Mouse (Mus musculus): Measurements from ENCODE around the gene Plpp1.

The Plpp1 gene

DNA sequence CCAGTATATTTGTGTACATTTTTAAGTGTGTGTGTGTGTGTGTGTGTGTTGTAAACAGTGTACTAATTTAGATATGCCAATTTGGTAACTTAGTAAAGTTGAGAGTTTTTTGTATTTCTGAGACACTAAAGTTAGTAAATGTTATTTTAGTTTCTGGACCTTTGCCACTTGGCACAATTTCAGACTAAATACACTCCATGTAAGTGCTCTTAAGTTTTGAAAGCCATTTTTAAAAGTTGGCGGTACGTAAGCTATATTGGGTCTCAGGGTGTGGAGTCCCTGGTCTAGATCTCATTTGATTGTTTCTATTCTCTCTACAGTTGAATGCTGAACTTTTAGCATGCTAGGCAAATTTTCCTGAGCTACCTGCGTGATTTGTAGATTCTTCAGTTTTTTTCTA is 17.5 kb downstream of the Plpp1 start:
- no peak for DNase-seq (ENCODE audit: low read depth)

DNA sequence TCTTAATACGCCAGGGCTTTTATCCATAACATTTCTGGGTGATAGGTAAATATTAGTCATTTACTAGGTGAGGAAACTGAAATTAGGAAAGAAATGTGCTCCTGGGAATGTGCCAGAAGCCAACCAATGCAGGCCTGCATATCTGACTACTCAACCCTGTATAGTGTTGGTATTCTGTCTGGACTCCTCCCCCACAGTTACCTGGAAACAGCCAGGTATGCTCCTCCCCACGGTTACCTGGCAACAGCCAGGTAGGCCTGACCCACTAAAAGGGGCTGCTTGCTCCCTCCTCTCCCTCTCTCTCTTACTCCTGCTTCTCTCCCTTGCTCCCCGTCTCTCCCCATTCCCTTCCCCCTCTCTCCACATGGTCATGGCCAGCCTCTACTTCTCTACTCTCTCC is 21.8 kb downstream of the Plpp1 start:
- no peak for DNase-seq (ENCODE audit: low read depth)

DNA sequence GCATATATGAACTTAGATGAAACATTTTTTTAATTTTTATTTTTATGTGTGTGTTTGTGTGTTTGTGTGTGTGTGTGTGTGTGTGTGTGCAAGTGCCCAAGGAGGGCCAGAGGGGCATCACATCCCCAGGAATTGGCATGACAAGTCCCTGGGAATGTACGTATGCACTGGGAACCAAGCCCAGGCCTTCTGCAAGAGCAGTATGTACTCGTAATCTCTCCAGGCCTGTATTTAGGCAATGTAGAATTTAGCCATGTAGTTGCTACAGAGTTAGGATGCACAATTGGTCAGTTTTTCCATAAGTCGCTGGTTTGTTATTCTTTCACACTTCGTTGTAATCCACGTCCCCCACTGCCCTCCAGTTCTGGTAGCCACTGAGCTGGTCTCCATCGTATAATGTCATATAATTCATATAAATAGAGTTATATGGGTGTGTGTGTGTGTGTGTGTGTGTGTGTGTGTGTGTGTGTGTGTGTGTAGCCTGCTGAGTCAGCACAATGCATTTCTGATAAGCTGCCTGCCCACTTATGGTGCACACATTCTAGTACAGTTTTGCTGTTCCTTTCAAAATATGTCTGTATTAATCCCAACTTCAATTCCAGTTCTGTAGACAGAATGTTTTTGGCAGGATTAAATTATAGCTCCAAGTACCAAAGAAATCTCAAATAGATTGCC is 22.8 kb downstream of the Plpp1 start:
- peak; percentile 24 for DNase-seq (ENCODE audit: low read depth)

DNA sequence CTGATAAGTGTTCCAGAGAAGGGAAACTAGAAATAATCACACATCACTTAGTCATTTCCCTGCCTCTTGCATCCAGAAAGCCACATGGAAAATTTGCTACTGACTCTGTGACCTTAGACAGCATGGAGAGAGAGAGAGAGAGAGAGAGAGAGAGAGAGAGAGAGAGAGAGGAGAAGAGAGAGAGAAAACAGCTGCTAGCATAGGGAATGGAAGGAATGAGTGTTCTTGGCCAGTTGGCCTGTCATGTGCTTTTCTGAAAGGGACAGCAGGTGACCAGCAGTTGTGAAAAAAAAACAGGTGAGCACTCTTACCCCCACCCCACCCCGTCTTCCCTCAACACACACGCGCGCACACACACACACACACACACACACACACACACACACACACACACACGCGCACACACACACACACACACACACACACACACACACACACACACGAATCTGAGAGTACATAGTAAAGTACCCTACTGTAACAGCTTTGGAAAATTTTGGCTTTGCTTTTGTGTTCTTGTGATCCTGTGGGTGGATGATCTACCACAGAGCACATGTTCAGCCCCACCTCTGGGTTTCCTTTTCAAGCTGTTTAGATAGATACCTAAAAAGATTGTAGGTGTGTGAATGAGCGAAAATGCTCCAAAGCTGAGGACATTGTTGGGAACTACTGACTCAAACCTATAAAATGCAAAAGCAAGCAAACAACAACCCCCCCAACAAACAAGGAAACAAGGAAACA is 23.5 kb downstream of the Plpp1 start:
- no peak for DNase-seq (ENCODE audit: low read depth)

DNA sequence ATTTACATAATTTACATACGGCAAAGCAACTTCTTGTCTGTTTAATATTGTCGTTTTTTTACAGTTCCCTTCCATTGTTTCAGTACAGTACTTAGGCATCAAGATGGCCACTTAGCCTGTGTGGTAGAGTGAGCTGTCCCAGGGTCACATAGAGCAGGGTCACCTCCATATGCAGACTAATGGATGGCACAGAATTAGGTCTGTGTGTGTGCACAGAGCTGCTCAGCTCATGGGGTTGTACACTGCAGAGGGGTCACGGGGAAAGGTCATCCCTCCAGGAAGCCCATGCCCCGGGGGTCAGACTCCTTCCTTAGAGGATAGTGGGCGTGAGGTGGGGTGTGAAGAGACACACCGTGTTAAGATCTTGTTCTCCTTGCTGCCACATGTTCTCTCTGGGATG is 24.9 kb downstream of the Plpp1 start:
- no peak for DNase-seq (ENCODE audit: low read depth)

DNA sequence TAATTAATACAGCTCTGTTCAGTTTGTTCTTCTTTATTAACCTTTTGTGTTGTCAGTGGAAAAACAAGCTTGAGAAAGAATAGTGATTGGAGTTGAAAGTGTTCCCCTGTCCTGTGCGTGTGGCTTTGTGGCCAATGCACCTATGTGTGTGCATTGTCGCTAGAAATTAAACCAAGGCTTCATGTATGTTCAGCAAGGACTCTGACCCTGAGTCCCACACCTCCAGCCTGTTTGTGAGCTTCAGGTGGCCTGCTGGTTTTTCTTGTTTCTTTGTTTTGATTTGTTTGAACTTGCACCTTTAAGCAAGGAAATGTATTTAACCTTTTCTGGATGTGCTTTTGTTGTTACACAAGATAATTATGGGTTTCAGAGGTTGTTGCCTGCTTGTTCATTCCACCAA is 29.0 kb downstream of the Plpp1 start:
- DNase-seq (ENCODE audit: low read depth), result no peak

DNA sequence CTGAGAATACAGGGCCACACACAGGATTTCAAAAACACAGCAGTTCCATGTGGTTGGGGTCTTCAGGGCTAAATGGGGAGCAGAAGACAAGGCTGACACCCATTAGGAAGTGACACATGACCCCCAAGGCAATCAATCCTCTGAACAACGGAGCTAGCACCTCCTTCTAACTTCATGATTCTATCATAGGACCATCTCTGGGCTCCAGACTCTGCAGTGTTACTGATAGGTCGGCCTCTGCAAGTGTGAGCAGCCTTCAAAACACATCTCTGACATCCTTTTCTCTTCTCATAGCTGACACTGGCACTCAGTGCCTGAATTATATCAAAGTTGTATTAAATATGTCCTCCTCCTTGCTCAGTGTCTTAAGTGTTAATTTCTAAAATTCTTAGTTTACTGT is 32.0 kb downstream of the Plpp1 start:
- no peak for DNase-seq (ENCODE audit: low read depth)

DNA sequence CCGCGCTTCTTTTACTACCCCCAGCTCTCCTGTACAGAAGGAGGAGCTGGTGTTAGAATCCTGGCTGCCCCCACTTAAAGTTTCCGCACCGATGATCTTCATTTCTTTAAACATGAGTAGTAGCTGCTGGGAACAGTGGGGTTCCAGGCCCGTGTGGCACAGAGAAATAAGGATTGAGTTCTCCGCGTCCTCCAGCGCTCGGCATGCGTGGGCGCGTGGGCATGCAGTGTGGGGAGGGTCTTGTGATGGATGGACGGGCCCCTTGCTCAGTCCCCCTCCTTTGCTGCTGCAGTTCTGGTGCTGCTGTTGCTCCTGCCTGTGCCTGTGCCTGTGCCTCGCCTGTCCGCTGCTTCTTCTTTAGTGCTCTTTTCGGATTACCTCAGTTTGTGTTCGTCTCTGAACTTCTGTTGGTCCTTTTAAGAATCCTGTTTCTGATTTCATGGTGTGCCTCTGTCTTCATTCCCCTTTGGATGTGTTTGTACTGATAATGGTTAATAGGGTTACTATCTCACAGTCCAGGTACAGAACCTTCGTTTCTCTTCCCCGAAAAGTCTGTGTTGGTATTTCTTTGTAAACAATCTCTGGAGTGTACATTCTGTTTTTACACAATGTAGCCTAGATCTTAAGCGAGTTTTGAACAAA is 32.8 kb downstream of the Plpp1 start:
- DNase-seq (ENCODE audit: low read depth), result no peak

DNA sequence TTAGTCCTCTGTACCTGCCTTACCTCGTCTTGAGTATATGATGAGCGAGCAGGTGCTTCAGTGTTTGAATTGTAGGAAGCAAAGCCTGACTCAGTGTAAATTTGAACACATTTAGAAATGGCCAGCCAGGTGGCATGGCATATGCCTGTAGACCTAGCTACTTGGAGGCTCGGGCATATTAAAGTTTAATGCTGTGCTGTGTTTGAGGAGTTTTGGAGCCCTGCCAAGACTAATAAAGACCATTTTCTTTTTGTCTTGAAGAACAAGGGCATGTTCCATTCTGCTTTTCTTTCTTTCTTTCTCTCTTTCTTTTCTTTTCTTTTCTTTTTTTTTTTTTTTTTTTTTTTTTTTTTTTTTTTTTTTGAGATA is 33.3 kb downstream of the Plpp1 start:
- no peak for DNase-seq (ENCODE audit: low read depth)

DNA sequence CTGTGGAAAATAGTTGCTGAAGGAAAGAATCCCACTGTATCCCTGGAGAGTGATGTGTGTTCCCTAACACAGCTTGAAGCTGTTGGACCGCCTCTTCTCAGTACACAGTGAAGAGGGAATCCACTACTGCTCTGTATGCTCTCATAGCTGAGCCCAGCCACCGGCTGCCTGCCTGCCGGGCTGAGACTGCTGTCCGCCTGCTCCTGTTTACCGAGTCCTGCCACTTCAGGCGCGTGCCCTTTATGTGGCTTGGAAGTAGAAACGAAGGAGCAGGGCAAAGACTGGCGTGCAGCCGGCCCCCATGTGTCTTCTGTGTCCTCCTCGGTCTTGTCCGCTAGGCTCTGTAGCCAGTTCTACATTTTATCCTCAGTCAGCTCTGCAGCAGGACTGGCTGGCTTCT is 34.5 kb downstream of the Plpp1 start:
- no peak for DNase-seq (ENCODE audit: low read depth)

DNA sequence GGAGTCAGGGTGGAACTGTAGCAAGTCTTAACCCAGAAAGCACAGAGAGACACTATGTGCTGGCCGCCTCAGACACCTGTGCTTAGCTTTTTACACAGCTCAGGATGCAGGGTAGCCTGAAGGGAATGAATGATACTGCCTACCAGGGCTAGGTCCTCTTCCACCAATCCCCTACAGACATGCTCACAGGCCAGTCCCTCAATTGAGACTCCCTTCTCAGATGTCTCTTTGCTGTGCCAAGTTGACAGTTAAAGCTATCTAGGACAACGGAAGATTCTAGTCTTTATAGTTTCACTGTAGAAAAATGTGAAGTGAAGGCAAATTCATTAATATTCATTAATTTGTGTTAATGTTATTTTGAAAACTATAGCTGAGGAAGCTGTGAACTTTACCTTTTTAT is 36.4 kb downstream of the Plpp1 start:
- no peak for DNase-seq (ENCODE audit: low read depth)

DNA sequence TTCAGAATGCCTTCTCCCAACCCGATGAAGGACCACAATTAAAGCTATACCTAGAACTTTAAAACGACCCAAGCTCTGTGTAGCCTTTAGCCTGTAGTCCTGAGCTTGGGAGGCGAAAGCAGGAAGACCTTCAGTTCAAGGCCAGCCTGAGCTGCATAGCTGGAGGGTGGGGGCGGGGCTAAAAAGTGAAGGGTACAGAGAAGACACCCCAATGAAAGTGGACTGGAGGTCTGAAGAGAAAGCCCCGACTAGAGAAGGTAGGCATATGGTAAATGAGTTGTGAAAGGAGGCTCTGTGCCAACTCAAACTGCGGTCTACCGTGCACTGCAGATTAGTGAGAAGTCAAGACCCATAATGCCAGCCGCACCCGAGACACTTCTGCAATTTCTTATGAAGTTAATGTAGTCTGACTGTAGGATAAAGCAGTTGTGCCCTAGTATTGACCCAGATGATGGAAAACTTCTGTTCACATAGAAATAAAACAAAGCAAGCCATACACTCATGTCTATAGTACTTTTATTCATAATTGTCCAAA is 37.1 kb downstream of the Plpp1 start:
- no peak for DNase-seq (ENCODE audit: low read depth)

DNA sequence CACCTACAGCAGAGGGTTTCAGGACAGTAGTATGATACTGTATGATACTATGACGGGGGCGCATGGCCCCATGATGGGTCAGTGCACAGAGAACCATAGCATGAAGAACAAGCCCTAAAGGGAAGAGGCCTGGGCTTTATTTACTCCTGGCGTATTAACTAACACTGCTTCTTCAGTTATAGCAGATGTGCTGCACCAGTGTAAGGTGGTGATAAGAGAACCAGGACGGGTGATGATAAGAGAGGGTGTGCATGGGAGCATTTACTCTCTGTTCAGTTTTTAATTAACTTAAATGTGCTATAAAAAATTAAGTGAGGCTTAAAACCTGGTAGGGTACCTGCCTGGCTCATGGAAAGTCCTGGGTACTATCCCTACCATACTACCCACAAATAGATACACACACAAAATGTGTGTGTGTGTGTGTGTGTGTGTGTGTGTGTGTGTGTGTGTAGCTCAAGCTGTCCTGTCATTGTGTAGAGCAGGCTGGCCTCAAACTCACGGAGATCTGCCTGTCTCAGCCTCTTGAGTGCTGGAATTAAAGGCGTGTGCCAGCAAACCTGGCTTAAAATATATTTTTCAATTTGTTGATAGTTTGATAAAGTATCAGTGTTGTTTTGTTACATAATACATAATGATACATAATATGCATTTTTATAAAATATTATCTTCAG is 38.1 kb downstream of the Plpp1 start:
- no peak for DNase-seq (ENCODE audit: low read depth)

DNA sequence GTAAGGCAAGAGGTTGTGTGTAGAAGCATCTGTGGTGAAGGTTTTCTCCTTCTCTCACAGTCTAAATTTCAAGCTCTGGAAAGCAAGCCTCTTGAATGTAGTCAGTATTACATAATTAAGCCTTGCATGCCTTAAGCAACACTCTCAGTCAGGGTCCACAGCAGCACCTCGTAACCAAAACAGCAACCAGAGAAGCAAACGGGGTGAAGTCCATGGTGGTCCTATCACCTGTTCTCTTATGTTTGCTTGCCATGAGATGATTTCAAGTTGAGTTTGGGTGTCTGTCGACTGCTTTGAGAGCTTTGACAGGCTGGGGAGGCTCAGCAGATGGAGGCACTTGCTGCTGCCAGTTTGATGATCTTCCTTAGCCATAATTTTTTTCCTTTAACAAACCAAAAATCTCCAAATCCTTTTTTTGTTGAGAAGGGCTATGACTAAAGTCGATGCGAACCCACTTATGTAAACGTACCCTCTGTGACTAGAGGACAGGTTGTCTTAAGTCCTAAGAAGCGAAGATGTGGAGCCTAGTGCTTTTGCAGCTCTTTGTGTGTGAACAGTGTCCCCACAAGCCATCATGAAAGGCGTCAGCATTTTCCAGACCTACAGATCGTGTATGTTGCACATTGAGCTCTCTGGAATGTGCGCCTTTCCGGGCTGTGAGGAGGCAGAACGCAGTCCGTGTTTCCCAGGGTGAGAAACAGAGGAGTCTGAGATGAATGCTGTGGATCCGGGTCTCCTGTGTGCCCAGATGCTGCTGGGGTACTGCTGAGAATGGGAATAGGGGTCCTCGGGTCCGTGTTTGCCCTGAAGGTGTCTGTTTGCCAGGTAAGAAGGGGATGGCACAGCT is 39.9 kb downstream of the Plpp1 start:
- no peak for DNase-seq (ENCODE audit: low read depth)

DNA sequence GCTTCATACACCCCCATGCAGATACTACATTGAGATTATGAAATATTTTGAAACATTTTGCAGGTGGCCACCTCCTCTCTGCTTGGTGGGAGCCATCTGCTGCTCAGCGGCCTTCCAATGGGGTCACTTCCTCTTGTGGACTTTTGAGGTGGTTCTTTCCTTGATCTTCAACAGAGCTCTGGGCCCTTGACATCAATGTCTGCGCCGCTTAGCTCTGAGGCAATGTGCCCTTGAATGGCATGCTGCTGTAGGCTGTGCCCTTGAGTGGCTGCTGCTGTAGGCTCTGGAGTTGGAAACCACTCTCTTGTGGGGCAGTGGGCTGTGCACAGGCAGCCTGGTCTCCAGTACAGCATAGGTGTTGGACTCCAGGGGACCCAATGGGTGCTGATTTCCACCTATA is 45.3 kb downstream of the Plpp1 start:
- no peak for DNase-seq (ENCODE audit: low read depth)

DNA sequence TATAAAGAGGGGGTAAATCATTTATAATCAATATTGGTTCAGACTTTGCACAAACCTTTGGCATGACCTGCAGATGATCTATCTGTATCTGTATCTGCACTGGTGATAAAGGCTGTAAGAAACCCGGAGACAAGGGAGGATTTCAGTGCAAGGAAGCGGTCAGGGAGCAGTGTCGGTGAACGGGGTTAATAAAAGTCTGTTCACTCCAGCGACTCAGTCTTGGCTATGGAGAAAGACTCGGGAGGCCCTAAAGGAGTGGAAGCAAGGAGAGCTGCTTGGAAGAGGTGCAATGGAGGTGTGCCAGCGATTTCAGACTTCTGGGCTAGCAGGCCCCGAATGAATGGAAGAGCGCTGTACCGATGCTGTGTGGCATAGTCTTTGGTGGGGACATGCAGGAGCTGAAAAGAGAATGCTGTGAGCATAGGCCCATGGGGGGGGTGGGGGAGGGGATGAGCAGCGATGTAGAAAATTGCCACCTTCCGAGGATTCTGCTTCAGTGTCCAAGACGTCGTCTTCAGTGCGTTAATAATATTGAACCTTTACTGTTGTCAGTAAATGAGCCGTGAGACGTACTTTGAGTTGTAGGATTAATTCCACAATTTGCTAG is 53.2 kb downstream of the Plpp1 start:
- no peak for DNase-seq (ENCODE audit: low read depth)

DNA sequence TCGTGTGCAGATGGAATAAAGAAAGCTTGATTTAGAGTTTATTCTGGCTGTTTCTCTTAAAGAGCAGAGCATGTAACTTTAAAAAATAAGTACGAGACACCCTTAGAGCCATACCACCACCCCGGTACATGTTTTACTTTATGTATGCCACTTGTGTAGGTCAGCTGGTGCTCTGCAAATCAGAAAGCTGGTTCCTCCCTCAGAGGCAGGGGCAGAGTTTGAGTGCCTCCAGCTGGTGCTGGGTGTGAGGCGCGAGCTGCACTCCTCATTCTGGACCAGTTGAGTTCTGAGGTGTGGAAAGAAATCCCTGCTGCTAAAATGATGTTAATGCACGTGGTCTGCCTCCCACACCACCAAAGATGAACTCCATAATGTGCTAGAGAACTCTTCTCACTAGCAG is 53.8 kb downstream of the Plpp1 start:
- no peak for DNase-seq (ENCODE audit: low read depth)

DNA sequence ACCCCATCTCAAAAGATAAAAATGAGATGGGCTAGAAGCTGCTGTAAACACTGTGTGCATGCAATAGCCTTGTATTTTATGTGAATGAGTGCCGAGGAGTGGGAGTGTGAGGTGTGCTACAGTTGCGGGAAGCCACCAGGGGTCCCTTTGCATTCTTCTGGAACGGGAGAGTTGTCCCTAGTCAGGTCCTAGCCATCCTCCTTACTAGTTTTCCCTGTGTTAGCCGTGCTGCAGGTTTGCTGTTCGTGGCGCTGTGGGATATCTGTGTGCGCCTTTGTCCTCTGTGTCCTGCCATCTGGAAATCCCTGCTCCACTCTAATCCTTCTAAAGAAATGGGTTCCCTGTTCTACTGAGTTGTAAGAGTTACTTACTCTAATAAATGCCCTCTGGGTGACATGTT is 57.3 kb downstream of the Plpp1 start:
- DNase-seq (ENCODE audit: low read depth), result no peak

DNA sequence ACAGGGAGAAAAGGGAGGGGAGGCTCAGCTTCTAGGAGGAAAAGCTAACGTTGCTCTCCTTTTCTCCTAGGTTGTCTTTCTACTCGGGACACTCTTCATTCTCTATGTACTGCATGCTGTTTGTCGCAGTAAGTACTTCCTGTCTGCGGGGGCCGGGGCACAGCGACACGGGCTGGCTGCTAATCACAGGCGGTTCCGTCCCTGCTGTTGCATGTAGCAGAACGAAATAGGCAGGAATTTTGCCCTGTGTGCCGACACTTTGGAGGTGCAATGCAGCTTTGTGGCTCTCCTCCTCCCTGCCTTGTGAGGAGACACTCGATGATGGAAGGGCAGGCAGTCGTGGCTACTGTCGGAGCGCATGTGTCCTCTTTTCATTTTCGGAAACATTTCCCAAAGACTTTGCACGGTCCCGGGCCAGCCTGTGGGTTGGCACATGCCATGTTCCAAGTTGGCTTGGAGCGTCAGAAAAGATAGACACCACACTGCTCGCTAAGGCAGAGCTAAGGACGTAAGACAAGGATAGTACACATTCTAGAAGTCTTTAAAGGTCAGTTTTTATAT is 59.1 kb downstream of the Plpp1 start:
- DNase-seq (ENCODE audit: low read depth), result no peak

DNA sequence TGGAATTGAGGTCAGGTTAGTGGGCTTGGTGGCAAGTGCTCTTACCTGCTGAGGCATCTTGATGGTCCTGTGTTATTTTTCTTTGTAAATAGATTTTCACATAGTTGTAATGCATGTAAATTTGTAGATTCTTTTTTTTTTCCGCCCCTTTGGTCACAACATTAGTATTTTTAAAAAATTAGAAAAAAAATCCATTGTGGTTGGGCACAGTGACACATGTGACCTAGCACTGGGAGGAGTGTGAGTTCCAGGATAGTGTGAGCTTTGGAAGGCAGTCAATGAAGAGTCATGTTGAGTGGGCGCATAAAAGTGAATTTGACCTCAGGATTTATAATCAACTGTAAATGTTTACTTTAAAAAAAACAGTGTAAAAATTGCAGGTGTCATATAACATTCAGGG is 59.8 kb downstream of the Plpp1 start:
- no peak for DNase-seq (ENCODE audit: low read depth)

DNA sequence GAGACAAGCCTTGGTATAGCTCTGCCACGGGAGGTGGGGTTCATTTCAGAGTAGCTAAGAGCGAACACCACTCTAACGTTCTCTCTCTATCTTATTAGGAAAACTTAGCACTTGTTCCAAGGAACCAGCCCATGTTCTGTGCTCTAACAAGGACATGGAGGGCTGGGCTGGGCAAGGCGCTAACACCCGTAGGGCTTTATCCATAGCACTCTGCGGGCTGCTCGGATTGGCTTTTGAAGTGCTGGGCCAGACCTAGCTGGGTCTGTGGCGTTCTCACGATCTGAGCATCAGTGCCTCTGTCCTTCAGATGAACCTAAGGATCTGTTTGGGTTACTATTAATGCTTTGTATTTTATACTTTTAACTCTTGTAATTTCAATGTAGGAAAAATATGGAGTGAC is 60.3 kb downstream of the Plpp1 start:
- DNase-seq (ENCODE audit: low read depth), result no peak

Measured in NIH3T3 (cell line).